Comparison of ENCODE assay signal across 22 mouse cellular contexts in the genomic region with DNA sequence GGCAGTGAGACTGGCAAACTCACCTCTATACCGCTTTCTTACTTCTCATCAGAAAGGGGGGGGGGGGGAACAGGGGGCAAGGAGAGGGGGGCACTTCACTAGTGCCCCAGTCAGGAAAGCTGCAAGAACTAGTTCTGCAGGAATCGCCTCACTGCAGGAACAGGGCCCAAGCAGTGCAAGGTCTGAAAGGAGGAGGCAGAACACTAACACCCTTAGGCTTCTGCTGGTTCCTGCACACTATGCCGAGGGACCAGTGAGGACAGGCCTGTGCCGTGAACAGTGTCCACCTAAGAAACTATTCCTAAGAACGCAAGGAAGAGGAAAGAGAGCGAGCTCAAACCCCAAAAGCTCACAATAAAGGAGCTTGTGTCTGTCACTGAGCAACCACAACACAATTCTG. TPM values are rescaled to one million over a fixed set of nuclear protein-coding genes. Genes with fewer than 3 reads are reported as not detected.
A peak's percentile ranks its signal among the peaks of the same experiment; 100 is the strongest.
DNase-seq lines count a peak whose midpoint lies in the region; ATAC-seq lines count a peak whose summit lies in the region.
"Had no signal": no experiment of that assay in that cellular context is flagged by ENCODE, and none has a peak within 500 bp of the region (broad histone marks: within the 10 kb centered on the region; RNA-seq: fewer than 3 reads in every experiment).

No protein-coding gene starts in this region.

- no peak for ATAC-seq in lung, embryonic 15.5 days (ENCODE audit: borderline replicate concordance, extremely low read depth, low FRiP score, low TSS enrichment)
- ATAC-seq in kidney, embryonic 16.5 days (ENCODE audit: low FRiP score, low TSS enrichment), result peak; percentile 58
- no peak for ATAC-seq in hindbrain, embryonic 12.5 days (ENCODE audit: low FRiP score)
- no peak for ATAC-seq in erythroid progenitor cell, adult 5-6 weeks (replicated peaks; ENCODE audit: low FRiP score, poor library complexity, severe bottlenecking)
- ATAC-seq: activated CD4-positive, CD25-positive, alpha-beta regulatory T cell, adult 4 months; forebrain, embryonic 14.5 days; Patski had no signal

- peaks cover 17% of the 10 kb centered on the region for H3K36me3 ChIP-seq in lung, embryonic 15.5 days
- no peaks in the 10 kb centered on the region for H3K36me3 ChIP-seq in kidney, embryonic 16.5 days (ENCODE audit: insufficient read depth, low read length)
- no peaks in the 10 kb centered on the region for H3K36me3 ChIP-seq in hindbrain, embryonic 12.5 days
- H3K36me3 ChIP-seq: embryonic facial prominence, embryonic 10.5 days; hindbrain, embryonic 13.5 days had no signal

- no peak overlapping the region for H3K9ac ChIP-seq in lung, embryonic 15.5 days
- no peak overlapping the region for H3K9ac ChIP-seq in kidney, embryonic 16.5 days (replicated peaks; ENCODE audit: low read length)
- H3K9ac ChIP-seq in hindbrain, embryonic 12.5 days, result no peak overlapping the region
- H3K9ac ChIP-seq: hindbrain, embryonic 13.5 days had no signal

- peak; percentile 48 for DNase-seq in kidney, adult 18-20 months
- DNase-seq in kidney, postnatal 10 days, result no peak
- no peak for DNase-seq in lung, postnatal 10 days
- DNase-seq: adrenal gland, postnatal 36 days; cerebellum, adult 2 months; cerebellum, postnatal 10 days; gastrocnemius, postnatal 36 days; heart, adult 18-20 months; heart, postnatal 10 days; heart, postnatal 4 days had no signal

- peaks cover 57% of the 10 kb centered on the region for H3K4me1 ChIP-seq in lung, embryonic 15.5 days
- H3K4me1 ChIP-seq in kidney, embryonic 16.5 days (ENCODE audit: insufficient read depth, low read length), result peaks cover 57% of the 10 kb centered on the region
- H3K4me1 ChIP-seq in hindbrain, embryonic 12.5 days, result peaks cover 9% of the 10 kb centered on the region; the same call in 1 of the 2 replicates

- H3K9me3 ChIP-seq in lung, embryonic 15.5 days, result no peaks in the 10 kb centered on the region
- H3K9me3 ChIP-seq in kidney, embryonic 16.5 days (ENCODE audit: low read length), result no peaks in the 10 kb centered on the region
- no peaks in the 10 kb centered on the region for H3K9me3 ChIP-seq in hindbrain, embryonic 12.5 days (replicated peaks)
- H3K9me3 ChIP-seq: embryonic facial prominence, embryonic 10.5 days; heart, embryonic 10.5 days; hindbrain, embryonic 13.5 days had no signal

- H3K4me2 ChIP-seq in lung, embryonic 15.5 days, result no peak overlapping the region
- 0 out of 2 replicates have a peak overlapping the region, but pooled peaks have one; percentile 11 for H3K4me2 ChIP-seq in kidney, embryonic 16.5 days (replicated peaks; ENCODE audit: low read depth, low read length)
- no peak overlapping the region for H3K4me2 ChIP-seq in hindbrain, embryonic 12.5 days (replicated peaks)
- H3K4me2 ChIP-seq: hindbrain, embryonic 13.5 days had no signal

- H3K27ac ChIP-seq in lung, embryonic 15.5 days, result peak overlapping the region; percentile 49; the same call in 1 of the 2 replicates
- peak overlapping the region; percentile 88 for H3K27ac ChIP-seq in kidney, embryonic 16.5 days (ENCODE audit: low read length)
- H3K27ac ChIP-seq in hindbrain, embryonic 12.5 days, result no peak overlapping the region
- H3K27ac ChIP-seq: embryonic facial prominence, embryonic 10.5 days; forebrain, embryonic 10.5 days; heart, embryonic 10.5 days; hindbrain, embryonic 13.5 days had no signal

- no peaks in the 10 kb centered on the region for H3K27me3 ChIP-seq in lung, embryonic 15.5 days
- H3K27me3 ChIP-seq in kidney, embryonic 16.5 days (ENCODE audit: insufficient read depth, low read length), result no peaks in the 10 kb centered on the region
- no peaks in the 10 kb centered on the region for H3K27me3 ChIP-seq in hindbrain, embryonic 12.5 days
- H3K27me3 ChIP-seq: CH12.LX; hindbrain, embryonic 13.5 days; Patski had no signal

- WGBS in lung, embryonic 15.5 days, result 52% methylated on average over 6 of the region's 6 CpGs
- 70% methylated on average over 6 of the region's 6 CpGs for WGBS in kidney, embryonic 16.5 days
- 95% methylated on average over 6 of the region's 6 CpGs for WGBS in hindbrain, embryonic 12.5 days

- no peak overlapping the region for H3K4me3 ChIP-seq in lung, embryonic 15.5 days
- H3K4me3 ChIP-seq in kidney, embryonic 16.5 days (ENCODE audit: low read length), result no peak overlapping the region
- no peak overlapping the region for H3K4me3 ChIP-seq in hindbrain, embryonic 12.5 days
- H3K4me3 ChIP-seq: embryonic facial prominence, embryonic 10.5 days; forebrain, embryonic 10.5 days; heart, embryonic 10.5 days; hindbrain, embryonic 13.5 days had no signal

RNA-seq across cellular contexts. Expression of a gene that starts 26.0 kb away (rescaled TPM):
- 33.5 and 35.7 TPM in 2 replicates for polyA plus RNA-seq in lung, embryonic 15.5 days (2015; fragmentation: Nextera tagmentation; extraction: Ambion mirVana)
- 29.8 and 30.4 TPM in 2 replicates for polyA plus RNA-seq in kidney, embryonic 16.5 days (2015; fragmentation: Nextera tagmentation; extraction: Ambion mirVana)
- 22.4 and 22.7 TPM in 2 replicates for polyA plus RNA-seq in hindbrain, embryonic 12.5 days (2016; fragmentation: Nextera tagmentation; extraction: Ambion mirVana)
- 1.3 and 1.4 TPM in 2 replicates for total RNA-seq in erythroid progenitor cell, adult 5-6 weeks (2015; ENCODE audit: low replicate concordance)
- 1.3 and 1.8 TPM in 2 replicates for total RNA-seq in erythroid progenitor cell, adult 5-6 weeks (2017; ENCODE audit: low replicate concordance)
